Mouse (Mus musculus): ENCODE measurements around the gene Erc2. TPM values are rescaled to one million over a fixed set of nuclear protein-coding genes. Genes with fewer than 3 reads are reported as not detected.
"Not testable (repeated sequence)": the region's sequence is repeated elsewhere in the genome, so short reads cannot be mapped to it uniquely, and the experiment has no call there.

The Erc2 gene
- polyA plus RNA-seq, 1 experiment from 2014 or later = 13.7 TPM

- H3K9me3 ChIP-seq; ATAC-seq (ENCODE audit: insufficient number of reproducible peaks, insufficient read depth, low FRiP score, low TSS enrichment, low read depth); H3K9ac ChIP-seq; H3K27me3 ChIP-seq; H3K4me3 ChIP-seq; H3K27ac ChIP-seq; H3K4me2 ChIP-seq; H3K36me3 ChIP-seq: not testable (repeated sequence)
- H3K4me1 ChIP-seq = peaks cover 11% of the 10 kb centered on the region
- 81% methylated on average over 5 of the region's 5 CpGs for WGBS
Observed at GRCm38 (mm10) chr14:27886337-27886736, 264.1 kb downstream of the Erc2 start.

- H3K4me3 ChIP-seq = no peak overlapping the region
- no peaks in the 10 kb centered on the region for H3K36me3 ChIP-seq
- H3K4me2 ChIP-seq = no peak overlapping the region
- no peak overlapping the region for H3K9ac ChIP-seq
- H3K9me3 ChIP-seq = no peaks in the 10 kb centered on the region
- peaks cover 7% of the 10 kb centered on the region for H3K4me1 ChIP-seq
- no peaks in the 10 kb centered on the region for H3K27me3 ChIP-seq
- H3K27ac ChIP-seq = no peak overlapping the region
- ATAC-seq (ENCODE audit: insufficient number of reproducible peaks, insufficient read depth, low FRiP score, low TSS enrichment, low read depth) = no peak
- 84% methylated on average over 5 of the region's 5 CpGs for WGBS
Observed at GRCm38 (mm10) chr14:27887488-27887887, 265.3 kb downstream of the Erc2 start.

DNA sequence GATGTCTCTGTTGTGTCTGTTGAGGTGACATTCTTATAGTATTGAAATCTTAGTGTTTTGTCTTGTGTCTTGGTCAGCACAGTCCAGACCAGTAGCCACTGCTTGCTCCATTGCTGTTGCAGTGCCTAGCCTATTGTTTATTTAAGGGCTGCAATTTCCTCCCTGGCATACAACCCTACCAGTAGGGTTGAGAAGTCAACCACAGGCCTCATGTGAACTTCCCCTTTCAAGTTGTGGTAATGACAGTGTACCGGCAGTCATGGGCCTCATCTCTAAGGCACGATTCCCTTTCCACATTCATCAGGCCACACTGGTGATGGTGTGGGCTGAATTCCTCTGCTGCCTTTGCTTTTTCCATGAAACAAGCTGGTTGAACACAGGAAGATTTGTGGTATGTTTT lies 267.4 kb downstream of the Erc2 start:
- Histone ChIP-seq H3K9me3 (no peaks in the 10 kb centered on the region), H3K27ac (no peak overlapping the region), H3K4me3 (no peak overlapping the region), H3K36me3 (no peaks in the 10 kb centered on the region), H3K4me2 (no peak overlapping the region), H3K27me3 (no peaks in the 10 kb centered on the region), H3K9ac (no peak overlapping the region), H3K4me1 (no peaks in the 10 kb centered on the region)
- ATAC-seq (ENCODE audit: insufficient number of reproducible peaks, insufficient read depth, low FRiP score, low TSS enrichment, low read depth) = no peak
- WGBS = 75% methylated on average over 2 of the region's 2 CpGs

GRCm38 (mm10) chr14:27892416-27892815 lies 270.2 kb downstream of the Erc2 start:
- Histone ChIP-seq H3K36me3 (no peaks in the 10 kb centered on the region), H3K27ac (no peak overlapping the region), H3K9ac (no peak overlapping the region), H3K9me3 (no peaks in the 10 kb centered on the region), H3K4me3 (no peak overlapping the region), H3K4me1 (no peaks in the 10 kb centered on the region), H3K4me2 (no peak overlapping the region), H3K27me3 (no peaks in the 10 kb centered on the region)
- WGBS = 85% methylated on average over 2 of the region's 2 CpGs
- no peak for ATAC-seq (ENCODE audit: insufficient number of reproducible peaks, insufficient read depth, low FRiP score, low TSS enrichment, low read depth)

- Histone ChIP-seq H3K4me3 (no peak overlapping the region), H3K36me3 (no peaks in the 10 kb centered on the region), H3K9me3 (no peaks in the 10 kb centered on the region), H3K4me1 (0 out of 2 replicates have a peak, but pooled peaks cover 4% of the 10 kb centered on the region), H3K4me2 (no peak overlapping the region), H3K9ac (no peak overlapping the region), H3K27me3 (no peaks in the 10 kb centered on the region), H3K27ac (peak overlapping the region; percentile 16; the same call in 1 of the 2 replicates)
- no peak for ATAC-seq (ENCODE audit: insufficient number of reproducible peaks, insufficient read depth, low FRiP score, low TSS enrichment, low read depth)
- 82% methylated on average over 5 of the region's 5 CpGs for WGBS
Observed at GRCm38 (mm10) chr14:27901772-27902171, 279.5 kb downstream of the Erc2 start.

- Histone ChIP-seq H3K27ac (no peak overlapping the region), H3K4me3 (no peak overlapping the region), H3K36me3 (peaks cover 5% of the 10 kb centered on the region; the same call in 1 of the 2 replicates), H3K4me1 (peaks cover 11% of the 10 kb centered on the region), H3K9ac (no peak overlapping the region), H3K9me3 (no peaks in the 10 kb centered on the region), H3K27me3 (no peaks in the 10 kb centered on the region), H3K4me2 (no peak overlapping the region)
- 77% methylated on average over 5 of the region's 5 CpGs for WGBS
- no peak for ATAC-seq (ENCODE audit: insufficient number of reproducible peaks, insufficient read depth, low FRiP score, low TSS enrichment, low read depth)
Observed at GRCm38 (mm10) chr14:27921656-27922373, 299.6 kb downstream of the Erc2 start.

- Histone ChIP-seq H3K9ac (no peak overlapping the region), H3K4me3 (no peak overlapping the region), H3K4me2 (no peak overlapping the region), H3K36me3 (peaks cover 5% of the 10 kb centered on the region; the same call in 1 of the 2 replicates), H3K4me1 (no peaks in the 10 kb centered on the region), H3K9me3 (no peaks in the 10 kb centered on the region), H3K27me3 (no peaks in the 10 kb centered on the region), H3K27ac (no peak overlapping the region)
- no peak for ATAC-seq (ENCODE audit: insufficient number of reproducible peaks, insufficient read depth, low FRiP score, low TSS enrichment, low read depth)
- 91% methylated on average over 3 of the region's 3 CpGs for WGBS
Observed at GRCm38 (mm10) chr14:27927369-27927768, 305.1 kb downstream of the Erc2 start.

DNA sequence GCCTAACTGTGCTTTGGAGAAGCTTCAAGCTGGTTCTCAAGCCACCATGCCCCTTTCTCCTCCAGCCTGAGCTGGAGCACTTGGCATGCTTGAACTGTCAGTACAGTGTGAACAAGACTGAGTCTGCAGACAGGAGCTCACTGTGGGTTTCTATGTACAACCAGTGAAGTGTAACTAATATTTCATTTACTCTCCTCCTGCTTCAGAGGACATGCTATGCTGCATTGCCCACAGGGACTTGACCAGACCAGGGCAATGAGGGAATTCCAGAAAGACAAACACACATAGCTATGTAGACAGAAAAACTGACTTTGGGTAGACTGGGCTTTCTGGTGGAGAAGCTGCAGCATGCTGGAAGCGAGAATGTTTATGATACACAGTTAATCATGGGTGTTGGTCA lies 311.3 kb downstream of the Erc2 start:
- H3K4me1 ChIP-seq = peaks cover 27% of the 10 kb centered on the region
- H3K27me3 ChIP-seq = no peaks in the 10 kb centered on the region
- no peak overlapping the region for H3K4me2 ChIP-seq
- H3K27ac ChIP-seq = 0 out of 2 replicates have a peak overlapping the region, but pooled peaks have one; percentile 34
- H3K9ac ChIP-seq = no peak overlapping the region
- no peak for ATAC-seq (ENCODE audit: insufficient number of reproducible peaks, insufficient read depth, low FRiP score, low TSS enrichment, low read depth)
- 67% methylated on average over 1 of the region's 1 CpGs for WGBS
- H3K4me3 ChIP-seq = no peak overlapping the region
- H3K36me3 ChIP-seq = no peaks in the 10 kb centered on the region
- H3K9me3 ChIP-seq = no peaks in the 10 kb centered on the region

GRCm38 (mm10) chr14:27935714-27936113 lies 313.5 kb downstream of the Erc2 start:
- peak overlapping the region; percentile 84; the same call in 1 of the 2 replicates for H3K27ac ChIP-seq

GRCm38 (mm10) chr14:27937922-27938321 lies 315.7 kb downstream of the Erc2 start:
- ATAC-seq (ENCODE audit: insufficient number of reproducible peaks, insufficient read depth, low FRiP score, low TSS enrichment, low read depth) = no peak
- no peaks in the 10 kb centered on the region for H3K27me3 ChIP-seq
- no peak overlapping the region for H3K4me3 ChIP-seq
- no peaks in the 10 kb centered on the region for H3K9me3 ChIP-seq
- peaks cover 32% of the 10 kb centered on the region for H3K4me1 ChIP-seq
- H3K4me2 ChIP-seq = no peak overlapping the region
- H3K27ac ChIP-seq = no peak overlapping the region
- WGBS = 15% methylated on average over 2 of the region's 2 CpGs
- no peak overlapping the region for H3K9ac ChIP-seq
- H3K36me3 ChIP-seq = no peaks in the 10 kb centered on the region

More at GRCm38 (mm10) chr14:27935714-27936113, 313.5 kb downstream of the Erc2 start:
- Histone ChIP-seq H3K36me3 (no peaks in the 10 kb centered on the region), H3K9ac (no peak overlapping the region), H3K27me3 (no peaks in the 10 kb centered on the region), H3K9me3 (no peaks in the 10 kb centered on the region), H3K4me2 (no peak overlapping the region), H3K4me3 (no peak overlapping the region), H3K4me1 (peaks cover 32% of the 10 kb centered on the region)
- 93% methylated on average over 3 of the region's 3 CpGs for WGBS
- no peak for ATAC-seq (ENCODE audit: insufficient number of reproducible peaks, insufficient read depth, low FRiP score, low TSS enrichment, low read depth)

GRCm38 (mm10) chr14:27945276-27945675 lies 323.0 kb downstream of the Erc2 start:
- H3K9me3 ChIP-seq = no peaks in the 10 kb centered on the region
- H3K4me3 ChIP-seq = no peak overlapping the region
- ATAC-seq (ENCODE audit: insufficient number of reproducible peaks, insufficient read depth, low FRiP score, low TSS enrichment, low read depth) = no peak
- H3K36me3 ChIP-seq = no peaks in the 10 kb centered on the region
- peaks cover 3% of the 10 kb centered on the region for H3K4me1 ChIP-seq
- H3K9ac ChIP-seq = no peak overlapping the region
- H3K27me3 ChIP-seq = no peaks in the 10 kb centered on the region
- no peak overlapping the region for H3K27ac ChIP-seq
- 38% methylated on average over 1 of the region's 1 CpGs for WGBS
- H3K4me2 ChIP-seq = no peak overlapping the region

DNA sequence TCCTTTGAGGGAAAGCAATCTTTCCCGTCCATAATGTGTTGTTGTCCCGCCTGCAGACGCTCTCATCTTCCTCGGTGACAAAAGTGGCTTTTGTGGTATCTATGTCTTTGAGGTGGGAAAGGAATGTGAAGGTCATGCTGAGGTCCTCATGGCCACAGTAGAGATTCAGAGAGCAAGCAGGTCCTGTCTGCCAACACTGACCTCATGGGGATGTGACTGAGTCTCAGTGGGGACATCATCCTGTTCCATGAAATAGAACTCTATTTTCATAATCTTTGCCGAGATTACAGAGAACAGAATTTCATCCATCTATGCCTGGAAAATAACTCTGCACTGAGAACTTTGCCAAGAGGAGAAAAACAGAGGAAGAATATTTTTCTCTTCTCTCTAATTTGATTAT lies 324.0 kb downstream of the Erc2 start:
- H3K9ac ChIP-seq = no peak overlapping the region
- no peak for ATAC-seq (ENCODE audit: insufficient number of reproducible peaks, insufficient read depth, low FRiP score, low TSS enrichment, low read depth)
- no peak overlapping the region for H3K27ac ChIP-seq
- no peaks in the 10 kb centered on the region for H3K27me3 ChIP-seq
- H3K9me3 ChIP-seq = no peaks in the 10 kb centered on the region
- no peak overlapping the region for H3K4me2 ChIP-seq
- 54% methylated on average over 5 of the region's 5 CpGs for WGBS
- H3K4me3 ChIP-seq = no peak overlapping the region
- H3K36me3 ChIP-seq = no peaks in the 10 kb centered on the region
- H3K4me1 ChIP-seq = peaks cover 3% of the 10 kb centered on the region

Data from embryonic facial prominence, embryonic 13.5 days (tissue).